24 mouse cellular contexts compared by ENCODE assay signal in genomic region chr13:45423905-45424304, GRCm38 (mm10). TPM values are rescaled to one million over a fixed set of nuclear protein-coding genes. Genes with fewer than 3 reads are reported as not detected.
DNase-seq lines count a peak whose midpoint lies in the region; ATAC-seq and TF ChIP-seq lines count a peak whose summit lies in the region.
"Had no signal": no experiment of that assay in that cellular context is flagged by ENCODE, and none has a peak within 500 bp of the region (broad histone marks: within the 10 kb centered on the region; RNA-seq: fewer than 3 reads in every experiment).

No protein-coding gene starts in this region.

- 77% methylated on average over 5 of the region's 5 CpGs for WGBS in hindbrain, postnatal 0 days
- 74% methylated on average over 5 of the region's 5 CpGs for WGBS in hindbrain, embryonic 16.5 days
- 92% methylated on average over 5 of the region's 5 CpGs for WGBS in limb, embryonic 10.5 days

- H3K9me3 ChIP-seq in hindbrain, postnatal 0 days (ENCODE audit: low read length), result no peaks in the 10 kb centered on the region
- H3K9me3 ChIP-seq in hindbrain, embryonic 16.5 days (ENCODE audit: control insufficient read depth, low read length), result no peaks in the 10 kb centered on the region
- no peaks in the 10 kb centered on the region for H3K9me3 ChIP-seq in limb, embryonic 10.5 days (replicated peaks)
- H3K9me3 ChIP-seq: embryonic facial prominence, embryonic 15.5 days; hindbrain, embryonic 10.5 days; hindbrain, embryonic 13.5 days had no signal

- H3K4me2 ChIP-seq in hindbrain, postnatal 0 days (ENCODE audit: low read depth, low read length), result no peak overlapping the region
- no peak overlapping the region for H3K4me2 ChIP-seq in hindbrain, embryonic 16.5 days (ENCODE audit: low read length)
- H3K4me2 ChIP-seq: embryonic facial prominence, embryonic 15.5 days; heart, embryonic 11.5 days; hindbrain, embryonic 13.5 days had no signal

- DNase-seq in gastrocnemius, postnatal 10 days, result peak; percentile 41
- DNase-seq in gastrocnemius, adult 2 months, result no peak
- DNase-seq in hindbrain, postnatal 0 days (ENCODE audit: low spot score), result peak; percentile 37
- peak; percentile 49 to 55 for DNase-seq in right cerebral cortex, postnatal 10 days (ENCODE audit: low spot score in 2 of 2)
- no peak for DNase-seq in right cerebral cortex, postnatal 14 days
- no peak for DNase-seq in limb, embryonic 10.5 days (ENCODE audit: low spot score)
- DNase-seq in kidney, adult 11 months, result no peak
- DNase-seq: adrenal gland, adult 8-10 months; adrenal gland, postnatal 25 days; cerebellum, adult 18-20 months; cerebellum, adult 9-10 months; cerebellum, postnatal 36 days; embryo, embryonic 11 days; forebrain, postnatal 0 days; gastrocnemius, postnatal 36 days had no signal

- peaks cover 2% of the 10 kb centered on the region for H3K4me1 ChIP-seq in hindbrain, postnatal 0 days (ENCODE audit: insufficient read depth, low read length)
- peaks cover 6% of the 10 kb centered on the region; the same call in 1 of the 2 replicates for H3K4me1 ChIP-seq in hindbrain, embryonic 16.5 days (ENCODE audit: control insufficient read depth, insufficient read depth, low read depth, low read length)
- H3K4me1 ChIP-seq in limb, embryonic 10.5 days, result peaks cover 26% of the 10 kb centered on the region

- H3K9ac ChIP-seq in hindbrain, postnatal 0 days (replicated peaks; ENCODE audit: low read length), result no peak overlapping the region
- H3K9ac ChIP-seq in hindbrain, embryonic 16.5 days (ENCODE audit: low read depth, low read length), result no peak overlapping the region
- H3K9ac ChIP-seq: embryonic facial prominence, embryonic 15.5 days; forebrain, postnatal 0 days; hindbrain, embryonic 13.5 days had no signal

- TF ChIP-seq CTCF in gastrocnemius, adult 2 months (IDR thresholded peaks at IDR 0.05), result no peak
- TF ChIP-seq CTCF in hindbrain, postnatal 0 days (IDR thresholded peaks at IDR 0.05; ENCODE audit: low read depth), result no peak

- ATAC-seq in hindbrain, postnatal 0 days, result no peak
- ATAC-seq in hindbrain, embryonic 16.5 days, result no peak
- ATAC-seq: activated CD4-positive, CD25-positive, alpha-beta regulatory T cell, adult 4 months; CD4-positive, CD25-positive, alpha-beta regulatory T cell, adult 4 months; forebrain, embryonic 14.5 days; forebrain, postnatal 0 days; intestine, postnatal 0 days had no signal

- H3K27me3 ChIP-seq in hindbrain, postnatal 0 days (ENCODE audit: insufficient read depth, low read length), result no peaks in the 10 kb centered on the region
- no peaks in the 10 kb centered on the region for H3K27me3 ChIP-seq in hindbrain, embryonic 16.5 days (replicated peaks; ENCODE audit: control insufficient read depth, insufficient read depth, low read length)
- H3K27me3 ChIP-seq in limb, embryonic 10.5 days (ENCODE audit: low read depth, poor library complexity, severe bottlenecking), result no peaks in the 10 kb centered on the region
- H3K27me3 ChIP-seq: embryonic facial prominence, embryonic 15.5 days; hindbrain, embryonic 13.5 days had no signal

- intact Hi-C loops in gastrocnemius, adult 2 months (cut with DNase I), result no loop called here

- no peak overlapping the region for H3K4me3 ChIP-seq in gastrocnemius, adult 2 months
- no peak overlapping the region for H3K4me3 ChIP-seq in hindbrain, postnatal 0 days (ENCODE audit: low read length)
- H3K4me3 ChIP-seq in hindbrain, embryonic 16.5 days (ENCODE audit: low read length), result no peak overlapping the region
- H3K4me3 ChIP-seq in limb, embryonic 10.5 days, result no peak overlapping the region
- H3K4me3 ChIP-seq: embryonic facial prominence, embryonic 15.5 days; hindbrain, embryonic 10.5 days; hindbrain, embryonic 13.5 days had no signal

- H3K36me3 ChIP-seq in hindbrain, postnatal 0 days (ENCODE audit: insufficient read depth, low read length), result no peaks in the 10 kb centered on the region
- H3K36me3 ChIP-seq in hindbrain, embryonic 16.5 days (ENCODE audit: control insufficient read depth, insufficient read depth, low read length), result no peaks in the 10 kb centered on the region
- H3K36me3 ChIP-seq in limb, embryonic 10.5 days, result no peaks in the 10 kb centered on the region
- H3K36me3 ChIP-seq: embryonic facial prominence, embryonic 15.5 days; hindbrain, embryonic 10.5 days; hindbrain, embryonic 13.5 days had no signal

- H3K27ac ChIP-seq in gastrocnemius, adult 2 months, result no peak overlapping the region
- H3K27ac ChIP-seq in hindbrain, postnatal 0 days, result no peak overlapping the region
- no peak overlapping the region for H3K27ac ChIP-seq in hindbrain, embryonic 16.5 days (ENCODE audit: low read depth, low read length)
- H3K27ac ChIP-seq in limb, embryonic 10.5 days, result peak overlapping the region; percentile 26; the same call in 1 of the 2 replicates
- H3K27ac ChIP-seq: embryonic facial prominence, embryonic 15.5 days; hindbrain, embryonic 10.5 days; hindbrain, embryonic 13.5 days had no signal

RNA-seq across cellular contexts. Expression of gene Mylip, which starts 34.4 kb away (rescaled TPM):
- 1 to 10 TPM; 9.5 to 9.6 TPM for total RNA-seq in gastrocnemius, postnatal 10 days (2021)
- 10 to 100 TPM in 1 of 2 experiments, 1 to 10 TPM in 1; 8.3 to 18.5 TPM for total RNA-seq in gastrocnemius, adult 2 months (2021)
- total RNA-seq in hindbrain, postnatal 0 days (2014; rRNA removed), result 13.0 and 15.1 TPM in 2 replicates
- 4.4 and 4.6 TPM in 2 replicates for polyA plus RNA-seq in hindbrain, postnatal 0 days (2015; fragmentation: Nextera tagmentation; extraction: Ambion mirVana)
- polyA plus RNA-seq in hindbrain, embryonic 16.5 days (2015; fragmentation: Nextera tagmentation; extraction: Ambion mirVana), result 7.8 and 9.6 TPM in 2 replicates
- polyA plus RNA-seq in limb, embryonic 10.5 days (2016; fragmentation: Nextera tagmentation; extraction: Ambion mirVana), result 10.0 and 17.1 TPM in 2 replicates

Comparison
In these comparisons a context has a peak if more than half of its experiments do, and no peak if none do; other contexts are left out.
1. DNase-seq: peak in gastrocnemius, postnatal 10 days (single experiment), hindbrain, postnatal 0 days (single experiment) and right cerebral cortex, postnatal 10 days (2 of 2); none in gastrocnemius, adult 2 months (single experiment), right cerebral cortex, postnatal 14 days (single experiment), limb, embryonic 10.5 days (single experiment) and kidney, adult 11 months (single experiment).